Mouse (Mus musculus) liver, embryonic 14.5 days (tissue): ENCODE measurements at regions not wholly inside any gene's neighbourhood (a gene's known extent, or its start where the extent isn't known, plus 50 kb on each side); places are given as distances from the start of the nearest gene placed in this dataset.

Source experiments
- CTCF ChIP-seq: IDR thresholded peaks from 2 replicates; pipeline ENCODE4 v1.5.1; 2016; ENCODE audit warnings: antibody characterized with exemption, low read depth, control low read depth
- EP300 ChIP-seq: IDR thresholded peaks from 2 replicates; pipeline ENCODE4 v1.6.1; 2016; ENCODE audit warnings: antibody characterized with exemption, low read depth

DNA sequence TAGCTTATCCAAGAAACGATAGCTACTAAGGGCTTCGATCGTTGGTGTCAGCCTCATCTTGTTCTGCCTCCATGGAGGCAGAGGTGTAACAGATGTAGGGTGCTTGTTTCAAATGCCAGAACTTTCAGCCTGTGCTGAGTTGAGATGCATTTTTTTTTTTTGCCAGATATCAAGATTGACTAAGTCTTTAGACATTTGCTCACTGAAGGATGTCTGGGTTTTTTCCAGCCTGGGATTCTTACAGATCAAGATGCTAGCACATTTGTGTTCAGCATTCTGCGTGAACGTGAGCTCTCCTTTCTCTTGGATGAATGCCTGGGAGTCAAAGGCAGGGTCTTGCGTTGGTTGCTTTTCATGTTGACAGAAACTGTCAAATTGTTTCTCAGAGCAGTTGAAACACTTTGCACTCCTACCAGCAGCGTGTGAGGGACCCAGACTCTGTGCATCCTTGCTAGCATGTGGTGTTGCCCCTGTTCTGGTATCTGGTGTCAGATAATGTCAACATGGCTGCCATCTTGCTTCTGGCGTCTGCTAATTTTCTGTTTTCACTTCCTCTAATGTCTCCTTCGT lies 114.4 kb upstream of the Arl4c start:
- TF ChIP-seq CTCF (no peak), EP300 (no peak)
